Mouse (Mus musculus) C2C12 (cell line): ENCODE measurements around the gene Adh4.

Experiments used
- CEBPB ChIP-seq: IDR thresholded peaks from one replicate; pipeline ENCODE4 v1.6.1; 2011; ENCODE audit warnings: low read depth, mild to moderate bottlenecking, control low read depth, moderate library complexity
- CTCF ChIP-seq: IDR thresholded peaks from one replicate; pipeline ENCODE4 v1.5.1; 2011; ENCODE audit not compliant: control insufficient read depth, insufficient read depth, insufficient read length
- FOSL1 ChIP-seq: IDR thresholded peaks from one replicate; pipeline ENCODE4 v1.8.0; 2011; ENCODE audit warnings: mild to moderate bottlenecking, low read length; ENCODE audit not compliant: poor library complexity, insufficient read depth, severe bottlenecking
- MAX ChIP-seq: IDR thresholded peaks from one replicate; pipeline ENCODE4 v1.6.1; 2011; ENCODE audit warnings: mild to moderate bottlenecking, control low read depth
- MYOD1 ChIP-seq: IDR thresholded peaks from one replicate; pipeline ENCODE4 v1.6.1; 2011; ENCODE audit warnings: low read depth; ENCODE audit not compliant: control insufficient read depth, insufficient read length
- MYOG ChIP-seq: IDR thresholded peaks from one replicate; pipeline ENCODE4 v1.6.1; 2011; ENCODE audit not compliant: control insufficient read depth, insufficient read length; ENCODE audit errors: extremely low read depth
- USF1 ChIP-seq: IDR thresholded peaks from one replicate; pipeline ENCODE4 v1.6.1; 2011; ENCODE audit warnings: low read depth, mild to moderate bottlenecking, control low read depth, moderate library complexity

- TF ChIP-seq CTCF (no peak), USF1 (peak; percentile 61), CEBPB (no peak), MYOG (no peak), MYOD1 (no peak), MAX (peak; percentile 98), FOSL1 (no peak)
These were observed 27.6 kb downstream of the Adh4 start, which contains the start of gene Adh5 for GRCm38 (mm10) chr3:138442612-138443464.
